Mouse (Mus musculus) heart, adult 9 months (tissue): Measurements from ENCODE around the gene Il17rc.
A peak's percentile ranks its signal among the peaks of the same experiment; 100 is the strongest.

Experiments
- DNase-seq, 2 experiments: peaks; one replicate each; pipeline ENCODE4 v3.0.0; 2022; ENCODE audit warnings: low spot score in 2 of 2

The Il17rc gene

GRCm38 (mm10) chr6:113495071-113495675, 23.9 kb downstream of the Il17rc start:
- DNase-seq: no peak

- DNase-seq: no peak
Observed at GRCm38 (mm10) chr6:113499346-113499745, 28.1 kb downstream of the Il17rc start.

- DNase-seq: no peak
Observed at GRCm38 (mm10) chr6:113501388-113502084, 30.3 kb downstream of the Il17rc start, which contains the start of gene Prrt3. Prrt3 (minus strand) TSS chr6:113501931.

GRCm38 (mm10) chr6:113502801-113503200, 31.6 kb downstream of the Il17rc start:
- no peak for DNase-seq

- no peak for DNase-seq
Observed at GRCm38 (mm10) chr6:113505689-113506088, 34.5 kb downstream of the Il17rc start.

GRCm38 (mm10) chr6:113507130-113507529, 35.9 kb downstream of the Il17rc start:
- DNase-seq: no peak

GRCm38 (mm10) chr6:113508272-113508946, 37.2 kb downstream of the Il17rc start:
- no peak for DNase-seq

GRCm38 (mm10) chr6:113508947-113509280, 37.7 kb downstream of the Il17rc start:
- no peak for DNase-seq

GRCm38 (mm10) chr6:113513944-113514343, 42.7 kb downstream of the Il17rc start:
- DNase-seq: no peak

- DNase-seq: no peak
Observed at GRCm38 (mm10) chr6:113514600-113514999, 43.4 kb downstream of the Il17rc start.

- DNase-seq: no peak
Observed at GRCm38 (mm10) chr6:113517434-113518080, 46.3 kb downstream of the Il17rc start.

- DNase-seq: no peak
Observed at GRCm38 (mm10) chr6:113522310-113522709, 51.1 kb downstream of the Il17rc start.

GRCm38 (mm10) chr6:113523420-113523819, 52.2 kb downstream of the Il17rc start:
- no peak for DNase-seq

GRCm38 (mm10) chr6:113530932-113531839, 60.0 kb downstream of the Il17rc start, which contains the start of the genes Emc3 and Fancd2:
Emc3 (minus strand) TSS chr6:113531652.
Fancd2 (plus strand) TSS chr6:113531682.
- DNase-seq: peak; percentile 75 to 87

GRCm38 (mm10) chr6:113531840-113532404, 60.7 kb downstream of the Il17rc start:
- no peak for DNase-seq
